Mouse (Mus musculus): ENCODE results near the gene B3galt6. TPM values are rescaled to one million over a fixed set of nuclear protein-coding genes. Genes with fewer than 3 reads are reported as not detected.

The B3galt6 gene
- 8.5 and 9.4 TPM in 2 replicates for polyA plus RNA-seq (2015; fragmentation: Nextera tagmentation; extraction: Ambion mirVana)

DNA sequence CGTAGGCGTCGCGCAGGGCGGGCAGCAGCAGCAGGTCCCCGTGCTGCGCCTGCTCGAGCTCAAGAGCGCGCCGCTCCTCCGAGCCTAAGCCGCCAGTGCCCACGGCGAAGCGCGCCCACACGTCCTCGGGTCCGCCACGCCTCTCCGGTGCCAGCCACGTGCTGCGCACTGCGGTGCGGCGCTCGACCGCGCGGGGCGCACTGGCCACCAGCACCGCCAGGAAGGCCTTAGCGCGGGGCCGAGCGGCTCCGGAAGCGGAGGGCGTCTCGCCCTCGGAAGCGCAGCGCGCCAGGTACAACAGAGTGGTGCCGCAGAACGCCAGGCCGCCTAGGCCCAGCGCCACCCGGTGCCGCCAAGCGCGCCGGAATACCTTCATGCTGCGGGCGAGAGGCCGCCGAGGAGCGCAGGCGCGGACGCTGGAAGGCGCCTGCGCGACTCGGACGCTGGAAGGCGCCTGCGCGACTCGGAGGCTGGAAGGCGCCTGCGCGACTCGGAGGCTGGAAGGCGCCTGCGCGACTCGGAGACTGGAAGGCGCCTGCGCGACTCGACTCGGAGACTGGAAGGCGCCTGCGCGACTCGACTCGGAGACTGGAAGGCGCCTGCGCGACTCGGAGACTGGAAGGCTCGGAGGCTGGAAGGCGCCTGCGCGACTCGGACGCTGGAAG lies at the start of gene B3galt6, which contains the start of gene Sdf4:
B3galt6 (minus strand) TSS at position 409 of the 665 bp plus-strand sequence.
Sdf4 (plus strand) TSS at position 632 of the 665 bp plus-strand sequence.

DNA sequence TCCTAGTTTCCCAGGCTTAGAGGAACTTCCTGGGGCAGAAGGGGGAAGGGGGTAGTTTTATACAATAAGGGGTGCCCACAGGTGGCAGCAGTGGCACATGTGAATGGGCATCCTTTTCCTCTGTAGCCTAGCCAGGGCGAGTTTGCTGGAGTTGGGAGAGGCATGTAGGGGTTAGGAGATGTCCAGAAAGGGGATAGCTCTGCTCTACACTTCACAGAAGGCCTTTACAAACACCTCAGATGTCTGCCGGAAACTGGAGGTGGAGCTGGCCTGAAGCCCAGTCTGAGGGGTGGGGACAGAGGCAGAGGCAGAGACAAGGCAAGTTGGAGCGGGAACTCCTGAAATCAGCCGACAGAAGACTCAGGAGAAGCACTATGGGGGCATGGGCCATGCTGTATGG lies 33.6 kb upstream of the B3galt6 start, which contains the start of gene Tnfrsf18:
Tnfrsf18 (plus strand) TSS at position 152 of the 400 bp plus-strand sequence.

DNA sequence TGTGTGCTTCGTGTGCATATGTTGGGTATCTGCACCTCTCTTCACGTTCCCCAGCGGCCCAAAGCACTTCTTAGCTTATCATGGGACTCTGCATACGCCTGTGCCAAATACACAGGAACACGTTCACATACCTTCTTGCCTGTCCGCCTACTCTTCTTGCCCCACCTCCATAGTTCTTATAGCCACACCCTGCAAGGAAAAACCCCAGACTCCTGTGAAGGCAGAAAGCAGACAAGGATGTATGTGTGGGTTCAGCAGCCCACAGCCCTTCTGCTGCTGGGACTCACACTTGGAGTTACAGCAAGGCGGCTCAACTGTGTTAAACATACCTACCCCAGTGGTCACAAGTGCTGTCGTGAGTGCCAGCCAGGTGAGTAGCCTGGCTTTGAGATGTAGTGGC lies 21.2 kb upstream of the B3galt6 start, which contains the start of gene Tnfrsf4:
Tnfrsf4 (plus strand) TSS at position 207 of the 400 bp plus-strand sequence.

DNA sequence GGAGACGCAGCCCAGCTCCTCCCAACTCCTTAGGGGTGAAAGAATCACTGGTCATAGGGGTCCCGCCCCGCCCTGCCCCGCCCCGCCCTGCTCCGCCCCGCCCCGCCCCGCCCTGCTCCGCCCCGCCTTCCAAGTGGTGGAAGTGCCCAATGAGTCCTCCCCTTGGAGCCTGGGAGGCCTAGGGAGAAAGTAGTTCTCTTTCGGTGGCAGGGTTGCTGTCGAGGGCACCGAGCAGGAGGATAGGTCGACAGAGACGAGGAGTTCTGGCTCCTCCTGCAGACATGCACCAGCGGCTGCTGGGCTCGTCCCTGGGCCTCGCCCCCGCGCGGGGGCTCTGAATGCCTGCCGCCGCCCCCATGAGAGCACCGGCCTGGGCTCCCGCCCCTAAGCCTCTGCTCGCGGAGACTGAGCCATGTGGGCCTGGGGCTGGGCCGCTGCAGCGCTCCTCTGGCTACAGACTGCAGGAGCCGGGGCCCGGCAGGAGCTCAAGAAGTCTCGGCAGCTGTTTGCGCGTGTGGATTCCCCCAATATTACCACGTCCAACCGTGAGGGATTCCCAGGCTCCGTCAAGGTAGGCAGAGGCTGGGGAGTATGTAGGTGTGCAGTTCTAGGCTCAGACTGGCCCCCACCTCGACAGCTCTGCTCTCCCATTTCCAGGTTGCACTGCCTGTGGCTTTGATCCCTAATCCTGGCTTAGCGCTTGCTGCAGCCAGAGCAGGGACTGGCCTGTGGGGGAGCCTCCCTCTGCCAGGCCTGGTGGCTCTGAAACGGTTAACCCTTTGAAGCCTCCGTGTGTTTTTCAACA lies 30.1 kb downstream of the B3galt6 start, which contains the start of gene C1qtnf12:
C1qtnf12 (plus strand) TSS at position 152 of the 805 bp plus-strand sequence.

DNA sequence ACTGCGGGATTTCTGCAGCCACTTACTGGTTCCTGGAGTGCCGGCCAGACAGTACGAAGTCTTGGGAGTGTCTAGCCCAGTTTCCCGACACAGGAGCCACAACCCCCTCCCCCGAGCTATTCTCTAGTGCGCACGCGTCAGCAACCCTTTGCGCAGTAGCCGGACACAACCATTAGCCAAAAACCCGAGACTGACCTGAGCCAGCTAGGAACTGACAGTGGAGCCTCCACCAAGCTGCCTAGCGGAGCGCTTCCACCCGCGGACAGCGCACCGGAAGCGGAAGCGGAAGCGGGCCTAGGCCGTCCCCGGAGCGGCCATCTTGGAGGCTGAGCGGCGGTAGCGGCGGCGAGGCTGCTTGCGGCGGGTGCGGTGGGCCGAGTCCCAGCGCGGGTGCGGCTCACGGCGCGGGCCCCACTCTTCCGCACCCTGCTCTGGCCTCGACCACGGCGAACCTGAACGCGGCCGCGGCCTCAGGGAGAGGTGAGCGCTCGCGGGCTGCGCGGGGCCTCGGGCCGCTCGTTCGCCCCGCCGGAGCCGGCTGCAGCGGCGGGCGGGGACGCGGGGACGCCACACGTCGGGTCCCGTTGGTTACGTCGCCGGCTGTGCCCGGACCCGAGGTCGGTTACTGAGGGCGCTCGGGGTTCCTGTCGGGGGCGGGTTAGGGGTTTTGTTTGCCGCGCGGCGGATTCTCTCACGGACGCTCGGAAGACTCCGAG lies 48.8 kb downstream of the B3galt6 start, which contains the start of gene Ube2j2:
Ube2j2 (plus strand) TSS at position 298 of the 716 bp plus-strand sequence.

Other genes with a start within 250 kb of the B3galt6 start
- gene Atad3a, start 231.6 kb downstream of the B3galt6 start, polyA plus RNA-seq (2015; fragmentation: Nextera tagmentation; extraction: Ambion mirVana): 32.3 and 51.0 TPM in 2 replicates
- 8.0 and 13.1 TPM in 2 replicates for gene Vwa1, start 218.0 kb downstream of the B3galt6 start, polyA plus RNA-seq (2015; fragmentation: Nextera tagmentation; extraction: Ambion mirVana)
- gene Tmem88b, start 206.8 kb downstream of the B3galt6 start, polyA plus RNA-seq (2015; fragmentation: Nextera tagmentation; extraction: Ambion mirVana): 0.19 and 0.60 TPM in 2 replicates
- 0.15 TPM in 1 of 2 replicates, not detected in the other for gene Ankrd65, start 202.2 kb downstream of the B3galt6 start, polyA plus RNA-seq (2015; fragmentation: Nextera tagmentation; extraction: Ambion mirVana)
- 301 and 408 TPM in 2 replicates for gene Mrpl20, start 189.8 kb downstream of the B3galt6 start, polyA plus RNA-seq (2015; fragmentation: Nextera tagmentation; extraction: Ambion mirVana)
- gene Ccnl2, start 180.2 kb downstream of the B3galt6 start, polyA plus RNA-seq (2015; fragmentation: Nextera tagmentation; extraction: Ambion mirVana): 73.0 and 127 TPM in 2 replicates
- gene Aurkaip1, start 161.4 kb downstream of the B3galt6 start, polyA plus RNA-seq (2015; fragmentation: Nextera tagmentation; extraction: Ambion mirVana): 316 and 348 TPM in 2 replicates
- 159 and 249 TPM in 2 replicates for gene Mxra8, start 153.0 kb downstream of the B3galt6 start, polyA plus RNA-seq (2015; fragmentation: Nextera tagmentation; extraction: Ambion mirVana)
- 11.9 and 14.2 TPM in 2 replicates for gene Dvl1, start 145.2 kb downstream of the B3galt6 start, polyA plus RNA-seq (2015; fragmentation: Nextera tagmentation; extraction: Ambion mirVana)
- gene Tas1r3, start 129.3 kb downstream of the B3galt6 start, polyA plus RNA-seq (2015; fragmentation: Nextera tagmentation; extraction: Ambion mirVana): 0.14 and 0.16 TPM in 2 replicates
- gene Cptp, start 123.2 kb downstream of the B3galt6 start, polyA plus RNA-seq (2015; fragmentation: Nextera tagmentation; extraction: Ambion mirVana): 7.7 and 9.1 TPM in 2 replicates
- gene Ints11, start 123.1 kb downstream of the B3galt6 start, polyA plus RNA-seq (2015; fragmentation: Nextera tagmentation; extraction: Ambion mirVana): 30.5 and 36.0 TPM in 2 replicates
- gene Pusl1, start 100.9 kb downstream of the B3galt6 start, polyA plus RNA-seq (2015; fragmentation: Nextera tagmentation; extraction: Ambion mirVana): 26.3 and 34.6 TPM in 2 replicates
- 10.5 and 15.9 TPM in 2 replicates for gene Acap3, start 100.8 kb downstream of the B3galt6 start, polyA plus RNA-seq (2015; fragmentation: Nextera tagmentation; extraction: Ambion mirVana)
- 79.0 and 89.5 TPM in 2 replicates for gene Ube2j2, start 48.8 kb downstream of the B3galt6 start, polyA plus RNA-seq (2015; fragmentation: Nextera tagmentation; extraction: Ambion mirVana)
- gene C1qtnf12, start 30.3 kb downstream of the B3galt6 start, polyA plus RNA-seq (2015; fragmentation: Nextera tagmentation; extraction: Ambion mirVana): 56.5 and 78.7 TPM in 2 replicates
- gene Sdf4, start 223 bp upstream of the B3galt6 start, polyA plus RNA-seq (2015; fragmentation: Nextera tagmentation; extraction: Ambion mirVana): 177 and 229 TPM in 2 replicates
- 0.80 and 0.94 TPM in 2 replicates for gene Tnfrsf4, start 21.2 kb upstream of the B3galt6 start, polyA plus RNA-seq (2015; fragmentation: Nextera tagmentation; extraction: Ambion mirVana)
- gene Tnfrsf18, start 33.5 kb upstream of the B3galt6 start, polyA plus RNA-seq (2015; fragmentation: Nextera tagmentation; extraction: Ambion mirVana): 1.0 and 1.1 TPM in 2 replicates
- 0.24 and 0.35 TPM in 2 replicates for gene Ttll10, start 66.8 kb upstream of the B3galt6 start, polyA plus RNA-seq (2015; fragmentation: Nextera tagmentation; extraction: Ambion mirVana)
- 6.8 and 9.4 TPM in 2 replicates for gene 9430015G10Rik, start 117.3 kb upstream of the B3galt6 start, polyA plus RNA-seq (2015; fragmentation: Nextera tagmentation; extraction: Ambion mirVana)
- gene Rnf223, start 137.9 kb upstream of the B3galt6 start, polyA plus RNA-seq (2015; fragmentation: Nextera tagmentation; extraction: Ambion mirVana): 0.05 and 0.10 TPM in 2 replicates
- 19.0 and 27.1 TPM in 2 replicates for gene Agrn, start 204.8 kb upstream of the B3galt6 start, polyA plus RNA-seq (2015; fragmentation: Nextera tagmentation; extraction: Ambion mirVana)
- 17.7 and 22.5 TPM in 2 replicates for gene Isg15, start 208.2 kb upstream of the B3galt6 start, polyA plus RNA-seq (2015; fragmentation: Nextera tagmentation; extraction: Ambion mirVana)
- gene AW011738, start 210.7 kb upstream of the B3galt6 start, polyA plus RNA-seq (2015; fragmentation: Nextera tagmentation; extraction: Ambion mirVana): 0.99 and 1.5 TPM in 2 replicates
- 0.16 and 0.48 TPM in 2 replicates for gene Perm1, start 223.2 kb upstream of the B3galt6 start, polyA plus RNA-seq (2015; fragmentation: Nextera tagmentation; extraction: Ambion mirVana)
- 7.8 and 11.0 TPM in 2 replicates for gene Plekhn1, start 242.2 kb upstream of the B3galt6 start, polyA plus RNA-seq (2015; fragmentation: Nextera tagmentation; extraction: Ambion mirVana)
- gene Noc2l, start 243.4 kb upstream of the B3galt6 start, polyA plus RNA-seq (2015; fragmentation: Nextera tagmentation; extraction: Ambion mirVana): 24.8 and 33.7 TPM in 2 replicates

Measured in adrenal gland, postnatal 0 days (tissue).